Mouse (Mus musculus) MEL-GATA-1-ER (cell line): ENCODE data around the gene Trmt61a.
"Not testable (repeated sequence)": the region's sequence is repeated elsewhere in the genome, so short reads cannot be mapped to it uniquely, and the experiment has no call there.

Experiments
- DNase-seq: peaks from one replicate; pipeline ENCODE4 v3.0.0-alpha.2; 2012; ENCODE audit warnings: low read depth; ENCODE audit errors: extremely low read depth

Trmt61a gene

DNA sequence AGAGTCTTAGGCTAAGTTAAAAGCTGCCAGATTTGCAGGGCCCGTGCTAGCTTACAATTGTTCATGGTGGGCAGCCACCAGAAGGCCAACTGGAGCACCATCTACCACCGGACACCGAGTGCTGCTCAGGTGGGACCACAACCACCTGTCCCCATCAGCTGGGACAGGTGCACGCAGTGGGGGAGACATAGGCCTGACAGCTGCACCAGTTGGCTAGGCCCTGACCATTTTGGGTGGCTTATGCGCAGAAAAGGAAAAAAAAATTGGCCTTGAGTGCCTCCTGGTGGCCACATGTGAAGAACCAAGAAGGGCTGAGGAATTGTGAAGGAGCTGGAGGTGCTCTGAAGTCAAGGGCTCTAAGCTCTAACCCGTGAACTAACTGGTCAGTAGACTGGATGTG lies 18.3 kb downstream of the Trmt61a start:
- no peak for DNase-seq

DNA sequence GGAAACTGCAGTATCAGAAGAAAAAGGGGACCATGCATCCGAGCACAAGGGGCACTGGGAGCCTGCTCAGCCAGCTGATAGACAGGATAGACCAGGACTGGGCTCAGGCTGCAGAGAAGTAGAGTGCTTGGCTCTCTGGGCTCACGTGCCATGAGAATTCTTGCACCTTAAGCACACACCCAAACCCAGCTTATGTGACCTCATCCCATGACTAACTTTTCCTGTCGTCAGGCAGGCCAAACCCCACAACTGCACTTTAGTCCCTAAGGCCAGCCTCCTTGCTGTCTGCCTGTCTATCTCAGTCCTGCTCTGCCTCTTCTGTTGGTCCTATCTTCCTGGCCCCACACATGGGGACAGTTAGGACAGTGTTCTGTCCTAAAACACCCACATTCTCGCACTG lies 19.8 kb downstream of the Trmt61a start:
- no peak for DNase-seq

DNA sequence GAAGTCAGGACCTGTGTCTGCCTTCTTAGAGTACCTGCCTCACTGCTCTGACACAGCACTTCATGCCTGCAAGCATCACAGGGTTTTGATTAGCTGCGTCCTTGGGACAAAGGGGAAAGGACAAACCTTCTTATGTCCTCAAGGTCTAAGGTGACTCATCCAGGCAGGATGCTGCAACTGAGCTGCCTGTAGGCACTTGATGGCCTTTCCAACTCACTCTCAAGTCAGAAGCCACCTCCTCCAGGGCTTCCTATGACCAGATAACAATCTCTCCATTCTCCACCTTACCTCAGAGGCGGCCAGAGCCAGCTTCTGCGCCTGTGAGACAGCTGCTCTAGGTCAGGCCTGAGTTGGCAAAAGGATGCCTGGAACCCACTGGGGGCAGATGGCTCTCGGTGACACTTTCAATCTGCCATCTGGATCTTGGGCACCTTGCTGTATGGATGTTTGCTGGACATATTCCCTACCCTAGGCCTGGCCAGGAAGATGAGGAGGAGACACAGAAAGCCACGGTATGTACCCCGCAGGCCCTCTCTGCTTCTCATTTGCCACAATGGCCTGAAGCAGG lies 20.5 kb downstream of the Trmt61a start:
- DNase-seq: no peak

DNA sequence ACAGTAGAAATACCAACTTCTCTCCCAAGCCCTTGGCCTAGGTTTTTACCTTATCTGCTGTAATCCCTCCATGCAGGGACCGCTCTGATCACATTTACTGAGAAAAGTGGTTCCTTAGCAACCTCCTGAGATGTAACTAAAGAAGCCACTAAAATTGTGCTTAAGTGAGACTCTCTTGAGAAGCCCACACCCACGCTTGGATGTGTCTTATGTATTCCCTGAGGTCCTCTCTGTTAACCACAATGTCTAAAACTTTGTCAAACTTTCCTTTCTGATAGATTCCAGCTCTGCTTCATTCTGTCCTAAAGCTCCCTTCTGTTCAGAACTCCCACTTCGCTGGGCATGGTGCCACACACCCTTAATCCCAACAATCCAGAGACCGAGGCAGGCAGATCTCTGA lies 21.6 kb downstream of the Trmt61a start:
- DNase-seq: no peak

- DNase-seq: no peak
Observed at GRCm38 (mm10) chr12:111700920-111701458, 23.1 kb downstream of the Trmt61a start.

GRCm38 (mm10) chr12:111703301-111703700 lies 25.4 kb downstream of the Trmt61a start:
- DNase-seq: no peak

DNA sequence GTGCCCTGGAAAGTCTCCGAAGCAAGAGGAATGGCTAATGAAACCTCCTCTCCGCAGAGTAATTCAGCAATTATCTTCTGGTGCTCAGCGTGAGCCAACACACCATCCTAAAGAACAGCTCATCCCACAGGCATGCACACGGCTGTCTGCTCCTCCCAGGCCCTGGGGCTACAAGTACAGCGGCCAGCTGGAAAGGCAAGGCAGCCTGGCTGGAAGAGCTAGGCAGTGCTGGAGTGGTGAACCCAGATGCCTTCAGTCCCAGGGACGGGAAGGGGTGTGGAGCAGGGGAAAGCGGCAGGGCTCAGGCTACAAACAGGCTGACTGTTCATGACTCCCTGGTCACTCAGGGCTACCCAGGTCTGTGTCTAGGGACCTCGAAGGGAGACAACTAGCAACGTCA lies 26.7 kb downstream of the Trmt61a start:
- DNase-seq: no peak

DNA sequence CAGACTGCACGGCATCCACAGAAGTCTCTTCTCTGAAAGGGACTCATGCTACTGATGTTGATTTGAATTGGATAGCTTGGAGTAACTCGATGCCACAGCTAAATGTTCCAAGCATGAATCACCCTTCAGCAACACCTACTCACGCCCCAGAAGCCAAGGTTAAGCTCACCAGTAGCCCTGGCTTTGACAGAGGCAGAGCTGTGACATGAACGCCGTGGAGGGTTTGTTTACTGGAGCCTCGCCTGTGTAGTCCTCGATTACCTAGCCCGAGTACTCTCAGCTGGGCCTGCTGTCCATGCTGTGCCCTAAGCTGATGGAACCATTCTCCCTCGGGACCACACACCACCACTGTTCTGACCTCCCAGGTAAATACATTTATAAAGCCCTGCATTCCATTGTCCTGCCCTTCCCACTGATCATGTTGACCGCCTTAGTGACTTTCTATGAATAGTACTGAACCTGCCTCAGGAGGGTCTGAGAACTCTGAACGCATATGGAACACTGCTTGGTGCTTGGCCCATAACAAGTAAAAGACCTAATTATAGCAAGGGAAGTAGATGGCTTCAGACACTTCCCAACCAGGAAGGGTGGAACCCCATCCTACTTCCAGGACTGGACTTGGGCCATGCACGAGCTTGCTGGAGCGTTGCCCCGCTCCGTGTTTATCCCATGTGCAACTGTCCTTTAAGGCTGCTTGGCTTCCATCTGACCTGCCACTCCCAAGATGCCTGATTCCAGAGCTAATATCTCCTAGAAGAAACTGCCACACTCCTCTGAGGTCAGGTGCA lies 27.5 kb downstream of the Trmt61a start:
- DNase-seq: no peak

DNA sequence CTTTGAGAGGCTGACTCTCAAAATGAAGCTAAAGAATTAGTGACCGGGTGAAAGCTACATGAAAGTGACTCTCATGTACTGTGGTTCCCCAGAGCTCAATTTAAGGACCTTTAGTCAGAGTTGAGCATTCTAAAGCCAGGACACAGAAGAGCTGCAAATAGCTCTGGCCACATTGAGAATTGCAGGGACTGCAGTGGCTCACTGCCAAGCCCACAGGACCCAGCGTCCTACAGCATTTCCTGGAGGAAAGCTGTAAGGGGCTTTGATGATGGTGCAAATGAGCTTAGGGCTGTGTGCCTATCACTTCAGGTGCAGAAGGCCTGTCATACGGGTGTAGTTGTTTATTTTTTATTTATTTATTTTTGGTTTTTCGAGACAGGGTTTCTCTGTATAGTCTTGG lies 30.3 kb downstream of the Trmt61a start:
- no peak for DNase-seq

- no peak for DNase-seq
Observed at GRCm38 (mm10) chr12:111710091-111710490, 32.2 kb downstream of the Trmt61a start.

GRCm38 (mm10) chr12:111712476-111712875 lies 34.6 kb downstream of the Trmt61a start:
- DNase-seq: no peak

DNA sequence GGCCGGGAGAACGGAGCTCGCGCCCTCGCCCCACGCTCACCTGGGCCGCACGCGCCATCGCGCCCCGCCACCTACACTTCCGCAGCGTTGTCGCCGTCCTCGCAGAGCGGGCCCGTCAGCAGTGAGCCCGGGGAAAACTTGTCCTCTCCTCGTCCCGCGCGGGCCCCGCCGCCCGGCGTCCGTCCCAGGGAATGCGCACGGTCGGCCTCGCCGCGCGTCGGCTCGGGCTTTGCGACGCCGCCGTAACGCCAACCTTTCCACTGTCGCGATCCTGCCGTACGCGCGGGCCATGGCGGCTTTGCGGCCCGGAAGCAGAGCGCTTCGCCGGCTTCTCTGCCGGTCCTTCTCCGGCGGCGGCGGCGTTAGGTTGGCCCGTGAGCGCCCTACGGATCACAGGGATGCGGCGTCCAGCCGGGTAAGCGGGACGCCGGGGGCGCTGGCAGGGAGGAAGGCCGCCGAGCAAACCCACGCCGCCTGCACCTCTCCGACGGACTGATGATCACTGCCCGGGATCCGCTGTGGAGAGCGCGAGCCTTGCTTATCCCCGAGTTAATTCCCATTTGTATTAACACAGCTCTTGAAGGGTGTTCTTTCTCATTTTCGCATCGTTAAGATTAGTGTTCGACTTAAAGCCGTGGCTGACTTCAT lies 35.2 kb downstream of the Trmt61a start, which contains the start of the genes Bag5 and Apopt1:
TSS of gene Bag5 (minus strand) at position 254 of the 648 bp plus-strand sequence.
TSS of gene Apopt1 (plus strand) at position 258 of the 648 bp plus-strand sequence.
- DNase-seq: no peak

DNA sequence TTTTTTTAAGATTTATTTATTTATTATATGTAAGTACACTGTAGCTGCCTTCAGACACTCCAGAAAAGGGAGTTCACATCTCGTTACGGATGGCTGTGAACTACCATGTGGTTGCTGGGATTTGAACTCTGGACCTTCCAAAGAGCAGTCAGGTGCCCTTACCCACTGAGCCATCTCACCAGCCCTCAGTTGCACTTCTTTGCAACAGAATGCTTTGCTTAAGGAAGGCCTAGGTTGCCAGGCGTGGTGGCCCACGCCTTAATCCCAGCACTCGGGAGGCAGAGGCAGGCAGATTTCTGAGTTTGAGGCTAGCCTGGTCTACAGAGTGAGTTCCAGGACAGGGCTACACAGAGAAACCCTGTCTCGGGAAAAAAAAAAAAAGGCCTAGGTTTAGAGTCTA lies 36.0 kb downstream of the Trmt61a start:
- not testable (repeated sequence) for DNase-seq

- DNase-seq: no peak
Observed at GRCm38 (mm10) chr12:111716505-111716904, 38.6 kb downstream of the Trmt61a start.

DNA sequence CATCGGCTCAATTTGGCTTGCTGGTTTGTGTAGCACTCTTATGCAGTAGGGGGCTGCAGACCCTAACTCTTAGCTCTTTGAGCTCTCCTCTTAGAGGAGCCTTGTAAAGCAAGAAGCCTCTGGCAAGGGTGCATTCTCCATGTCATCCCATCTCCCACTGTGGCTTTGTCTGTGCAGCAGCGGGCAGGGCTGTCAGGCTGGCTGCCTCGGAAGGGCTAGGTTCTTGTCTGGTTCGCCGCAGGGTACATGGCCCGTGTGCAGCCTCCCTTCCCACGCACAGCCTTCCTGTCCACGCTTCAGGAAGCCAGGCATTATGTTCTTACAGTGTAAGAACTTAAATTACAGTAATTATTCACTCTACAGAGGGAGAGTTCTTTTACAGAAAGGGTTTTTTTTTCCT lies 40.8 kb downstream of the Trmt61a start:
- DNase-seq: no peak

DNA sequence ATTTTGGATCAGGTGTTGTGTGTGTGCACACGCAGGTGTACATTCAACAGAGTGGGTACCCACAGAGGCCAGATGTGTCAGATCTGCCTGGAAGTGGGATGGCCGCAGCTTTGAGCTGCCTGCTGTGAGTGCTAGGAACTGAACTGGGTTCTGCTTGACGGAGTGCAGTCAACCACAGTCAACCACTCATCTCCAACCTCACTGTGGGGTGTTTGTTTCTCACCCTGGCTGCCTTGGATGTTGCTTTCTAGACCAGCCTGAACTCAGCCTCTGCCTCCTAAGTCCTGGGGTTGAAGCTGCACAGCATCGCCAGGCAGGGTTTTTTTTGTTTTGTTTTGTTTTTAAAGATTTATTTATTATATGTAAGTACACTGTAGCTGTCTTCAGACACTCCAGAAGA lies 42.3 kb downstream of the Trmt61a start:
- no peak for DNase-seq

GRCm38 (mm10) chr12:111722654-111723053 lies 44.7 kb downstream of the Trmt61a start:
- DNase-seq: no peak

DNA sequence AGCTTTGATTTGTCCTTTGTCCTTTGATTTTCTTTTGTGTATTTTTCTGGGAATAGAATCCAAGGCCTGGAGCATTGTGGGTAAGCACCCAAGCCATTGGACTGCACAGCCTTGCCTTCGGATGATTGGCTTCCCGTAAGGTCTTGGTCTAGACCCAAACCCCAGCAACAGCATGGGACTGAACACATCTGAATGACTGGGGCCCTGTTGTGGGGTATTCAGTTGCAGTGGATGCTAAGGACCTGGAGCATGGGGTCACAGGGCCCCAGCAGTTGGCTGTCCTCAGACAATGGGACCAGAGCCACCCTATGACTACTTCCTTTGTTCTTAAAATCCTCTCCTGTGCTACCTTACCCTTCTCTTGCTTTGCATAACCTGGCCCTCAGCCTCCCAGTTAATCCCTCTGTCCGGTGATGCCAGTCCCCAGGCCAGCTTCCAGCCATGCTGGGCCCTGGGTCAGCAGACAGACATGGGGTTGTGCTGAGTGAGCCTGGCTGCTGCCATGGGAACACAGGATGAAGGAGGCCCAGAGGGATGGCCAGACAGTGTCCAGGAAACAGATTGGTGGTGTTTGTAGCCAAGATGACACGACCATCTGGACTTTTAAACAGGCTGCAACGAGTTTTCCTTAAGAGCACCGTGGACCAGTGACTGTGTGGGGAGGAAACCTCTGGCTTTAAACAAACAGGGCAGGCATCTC lies 46.9 kb downstream of the Trmt61a start:
- no peak for DNase-seq

DNA sequence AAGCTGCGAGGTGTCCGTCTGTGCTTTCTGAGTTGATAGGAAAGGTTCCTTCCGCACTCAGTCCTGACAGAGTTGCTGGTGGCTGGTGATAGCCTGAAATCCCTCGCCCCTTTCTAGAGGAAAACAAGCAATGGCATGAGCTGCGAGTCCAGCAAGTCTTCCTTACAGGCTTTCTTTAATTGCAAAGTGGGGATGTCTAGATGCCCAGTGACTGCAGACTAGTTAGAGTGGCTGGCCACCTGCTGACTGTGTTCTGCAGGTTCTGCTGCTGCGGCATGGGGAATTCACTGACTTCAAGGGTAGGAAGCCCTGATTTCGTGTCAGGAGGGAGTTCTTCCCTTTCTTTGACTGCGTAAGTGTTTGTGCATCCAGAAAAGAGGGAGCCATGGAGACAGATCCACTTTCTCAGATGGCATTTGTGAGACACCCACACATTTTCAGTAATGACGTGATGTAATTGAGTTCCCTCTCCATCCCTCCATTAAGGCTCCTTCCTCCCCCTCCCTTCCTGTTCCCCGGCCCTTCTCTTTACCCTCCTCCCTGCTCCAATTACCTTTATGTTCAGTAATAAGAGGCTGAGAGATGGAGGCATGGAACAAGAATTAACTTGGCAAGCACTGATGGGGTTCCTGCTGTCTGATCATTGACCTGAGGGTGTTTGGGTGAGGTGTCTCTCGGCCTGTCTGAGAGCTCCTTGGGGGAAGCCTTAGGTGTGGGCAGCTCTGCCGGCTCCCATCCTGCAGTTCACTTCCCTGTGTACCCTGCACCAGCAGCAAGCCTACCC lies 47.6 kb downstream of the Trmt61a start:
- DNase-seq: no peak

GRCm38 (mm10) chr12:111726122-111726463 lies 48.2 kb downstream of the Trmt61a start:
- DNase-seq: no peak

DNA sequence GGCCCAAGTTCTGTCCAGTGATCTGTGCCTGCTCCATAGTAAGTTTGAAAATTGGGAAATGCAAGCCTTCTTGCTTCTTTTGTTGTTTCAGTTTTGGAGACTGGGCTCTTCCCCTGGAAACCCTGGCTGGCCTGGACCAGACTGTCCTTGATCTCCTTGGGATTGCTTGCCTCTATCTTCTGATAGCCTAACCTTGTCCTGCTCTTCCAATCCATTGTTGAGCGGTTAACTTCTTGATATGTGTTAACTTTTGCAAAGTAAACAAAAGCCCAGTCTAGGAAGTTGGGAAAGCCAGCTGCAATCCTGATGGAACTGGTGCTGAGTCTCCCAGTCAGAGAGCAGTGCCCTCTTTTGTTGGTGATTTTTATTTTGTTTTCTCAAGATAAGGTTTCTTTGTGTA lies 50.1 kb downstream of the Trmt61a start:
- no peak for DNase-seq
